Mouse (Mus musculus) testis, adult 2 months (tissue): ENCODE data around the gene Zfp78. TPM values are rescaled to one million over a fixed set of nuclear protein-coding genes. Genes with fewer than 3 reads are reported as not detected.
A peak's percentile ranks its signal among the peaks of the same experiment; 100 is the strongest.

Experiments
- H3K27ac ChIP-seq: fragments of 200-500 bp; 2 replicates; pipeline ENCODE4 v1.5.1; 2012; ENCODE audit warnings: low read depth, low read length; ENCODE audit not compliant: control insufficient read depth, insufficient read depth
- H3K27me3 ChIP-seq: fragments of 200-500 bp; 2 replicates; pipeline ENCODE4 v1.6.1; 2012; ENCODE audit warnings: mild to moderate bottlenecking, low read length, moderate library complexity; ENCODE audit not compliant: control insufficient read depth, insufficient read depth
- H3K36me3 ChIP-seq: fragments of 200-500 bp; 2 replicates; pipeline ENCODE4 v1.6.1; 2012; ENCODE audit warnings: mild to moderate bottlenecking, low read length; ENCODE audit not compliant: control insufficient read depth, insufficient read depth
- H3K4me1 ChIP-seq: fragments of 200-500 bp; 2 replicates; pipeline ENCODE4 v1.6.1; 2012; ENCODE audit warnings: low read length; ENCODE audit not compliant: control insufficient read depth, insufficient read depth
- H3K4me3 ChIP-seq: fragments of 200-500 bp; 2 replicates; pipeline ENCODE4 v1.5.1; 2012; ENCODE audit warnings: low read depth, mild to moderate bottlenecking, low read length, moderate library complexity, mixed read lengths; ENCODE audit not compliant: control insufficient read depth
- CTCF ChIP-seq: fragments of 200-500 bp; IDR thresholded peaks from 2 replicates; pipeline ENCODE4 v1.5.1; 2012; ENCODE audit warnings: low read depth, mild to moderate bottlenecking, inconsistent platforms, low read length, moderate library complexity; ENCODE audit not compliant: control insufficient read depth, insufficient read depth, insufficient replicate concordance
- POLR2A ChIP-seq: fragments of 200-500 bp; IDR thresholded peaks from 2 replicates; pipeline ENCODE4 v1.6.1; 2012; ENCODE audit warnings: low read depth, mild to moderate bottlenecking, inconsistent platforms, low read length, moderate library complexity; ENCODE audit not compliant: control insufficient read depth
- polyA plus RNA-seq: library from polyadenylated mRNA; depleted of rRNA; stranded (reverse); fragments of >200 nt; gene quantifications from 2 replicates; pipeline ENCODE4 v1.2.3, GENCODE M21; 2012; rRNA removed

Zfp78 gene
- 2.5 and 2.8 TPM in 2 replicates for polyA plus RNA-seq

GRCm38 (mm10) chr7:6363047-6363488 lies at the start of gene Zfp78:
Gene Zfp78 (plus strand): TSS chr7:6363280.
- Histone ChIP-seq H3K4me3 (peak within 1 kb of the TSS; percentile 92), H3K4me1 (peaks cover 6% of the 10 kb centered on the region), H3K27ac (peak within 1 kb of the TSS; percentile 95), H3K27me3 (no peaks in the 10 kb centered on the region), H3K36me3 (no peaks in the 10 kb centered on the region)
- TF ChIP-seq CTCF (no peak), POLR2A (peak; percentile 66)

GRCm38 (mm10) chr7:6330458-6331232 lies 32.4 kb upstream of the Zfp78 start:
- Histone ChIP-seq H3K27me3 (no peaks in the 10 kb centered on the region), H3K36me3 (no peaks in the 10 kb centered on the region), H3K4me1 (peaks cover 6% of the 10 kb centered on the region), H3K27ac (peak overlapping the region; percentile 25), H3K4me3 (peak overlapping the region; percentile 81)
- TF ChIP-seq CTCF: no peak
- no peak for TF ChIP-seq POLR2A

GRCm38 (mm10) chr7:6331233-6331956 lies 31.7 kb upstream of the Zfp78 start, which contains the start of gene Zfp583:
Gene Zfp583 (minus strand): TSS chr7:6331285.
- Histone ChIP-seq H3K36me3 (no peaks in the 10 kb centered on the region), H3K27ac (peak within 1 kb of the TSS; percentile 25), H3K4me1 (peaks cover 6% of the 10 kb centered on the region), H3K27me3 (no peaks in the 10 kb centered on the region), H3K4me3 (peak within 1 kb of the TSS; percentile 81)
- TF ChIP-seq CTCF (no peak), POLR2A (peak; percentile 53)

GRCm38 (mm10) chr7:6339865-6340264 lies 23.2 kb upstream of the Zfp78 start:
- Histone ChIP-seq H3K4me1 (no peaks in the 10 kb centered on the region), H3K4me3 (no peak overlapping the region), H3K27ac (no peak overlapping the region), H3K27me3 (no peaks in the 10 kb centered on the region), H3K36me3 (no peaks in the 10 kb centered on the region)
- TF ChIP-seq POLR2A (no peak), CTCF (no peak)

- no peaks in the 10 kb centered on the region for H3K36me3 ChIP-seq
- H3K4me3 ChIP-seq: peak within 1 kb of the TSS; percentile 84
- no peaks in the 10 kb centered on the region for H3K27me3 ChIP-seq
- no peak within 1 kb of the TSS for H3K27ac ChIP-seq
- 0 out of 2 replicates have a peak, but pooled peaks have one; percentile 18 for TF ChIP-seq POLR2A
- TF ChIP-seq CTCF: no peak
- no peaks in the 10 kb centered on the region for H3K4me1 ChIP-seq
Observed at GRCm38 (mm10) chr7:6343501-6344071, 19.5 kb upstream of the Zfp78 start, which contains the start of gene Gm3854. Gene Gm3854 (plus strand): TSS chr7:6343759.

- no peak overlapping the region for H3K27ac ChIP-seq
- TF ChIP-seq CTCF: no peak
- no peak overlapping the region for H3K4me3 ChIP-seq
- H3K27me3 ChIP-seq: no peaks in the 10 kb centered on the region
- H3K4me1 ChIP-seq: no peaks in the 10 kb centered on the region
- no peaks in the 10 kb centered on the region for H3K36me3 ChIP-seq
Observed at GRCm38 (mm10) chr7:6344124-6344523, 19.0 kb upstream of the Zfp78 start.

- TF ChIP-seq POLR2A (no peak), CTCF (no peak)
- Histone ChIP-seq H3K4me3 (no peak overlapping the region), H3K4me1 (peaks cover 4% of the 10 kb centered on the region), H3K36me3 (no peaks in the 10 kb centered on the region), H3K27ac (no peak overlapping the region), H3K27me3 (no peaks in the 10 kb centered on the region)
Observed at GRCm38 (mm10) chr7:6358121-6358520, 5.0 kb upstream of the Zfp78 start.
